Mouse (Mus musculus) myocyte (in vitro differentiated cells): ENCODE data around the gene Gm13696.

ENCODE experiments used
- CEBPB ChIP-seq: IDR thresholded peaks from 2 replicates; pipeline ENCODE4 v1.6.1; 2011; ENCODE audit warnings: mild to moderate bottlenecking, moderate library complexity; ENCODE audit not compliant: poor library complexity, insufficient read depth, severe bottlenecking
- E2F4 ChIP-seq: IDR thresholded peaks from one replicate; pipeline ENCODE4 v1.6.1; 2011; ENCODE audit warnings: mild to moderate bottlenecking, control low read depth, moderate library complexity; ENCODE audit not compliant: insufficient read depth
- MAX ChIP-seq: IDR thresholded peaks from one replicate; pipeline ENCODE4 v1.6.1; 2011; ENCODE audit warnings: low read depth, mild to moderate bottlenecking, control low read depth
- MYOD1 ChIP-seq, 3 experiments: IDR thresholded peaks; one replicate each; pipeline ENCODE4 v1.6.1; 2011; ENCODE audit warnings: control low read depth in 2 of 3, low read depth in 2 of 3, mild to moderate bottlenecking in 2 of 3, moderate library complexity in 1 of 3; ENCODE audit not compliant: insufficient read length in 2 of 3, control insufficient read depth in 1 of 3
- POLR2A ChIP-seq: IDR thresholded peaks from one replicate; pipeline ENCODE4 v1.6.1; 2011; ENCODE audit warnings: low read depth, mild to moderate bottlenecking, control low read depth, moderate library complexity; ENCODE audit not compliant: insufficient read length
- POLR2AphosphoS2 ChIP-seq: IDR thresholded peaks from one replicate; pipeline ENCODE4 v1.6.1; 2011; ENCODE audit warnings: low read depth, control low read depth; ENCODE audit not compliant: insufficient read length
- REST ChIP-seq: IDR thresholded peaks from one replicate; pipeline ENCODE4 v1.6.1; 2011; ENCODE audit warnings: mild to moderate bottlenecking, control low read depth, moderate library complexity; ENCODE audit not compliant: insufficient read depth, insufficient read length
- SRF ChIP-seq: IDR thresholded peaks from one replicate; pipeline ENCODE4 v1.6.1; 2011; ENCODE audit warnings: low read depth; ENCODE audit not compliant: control insufficient read depth, insufficient read length
- TCF12 ChIP-seq: IDR thresholded peaks from one replicate; pipeline ENCODE4 v1.6.1; 2011; ENCODE audit warnings: mild to moderate bottlenecking, control low read depth; ENCODE audit not compliant: poor library complexity, insufficient read depth, severe bottlenecking
- TCF3 ChIP-seq: IDR thresholded peaks from one replicate; pipeline ENCODE4 v1.6.1; 2011; ENCODE audit warnings: low read depth, control low read depth; ENCODE audit not compliant: insufficient read length
- USF1 ChIP-seq: IDR thresholded peaks from one replicate; pipeline ENCODE4 v1.6.1; 2011; ENCODE audit warnings: low read depth, mild to moderate bottlenecking, control low read depth, moderate library complexity

- TF ChIP-seq POLR2A (no peak), MYOD1 (IDR thresholded peaks at IDR 0.05; ENCODE audit: control insufficient read depth in 1 of 3, insufficient read length in 2 of 3, low read depth in 2 of 3) (no peak), POLR2AphosphoS2 (no peak), MAX (no peak), CEBPB (no peak), TCF12 (no peak), TCF3 (no peak), USF1 (no peak), REST (no peak), E2F4 (no peak), SRF (no peak)
Observed at GRCm38 (mm10) chr2:84021930-84022329, 49.0 kb downstream of the Gm13696 start.
